Mouse (Mus musculus): ENCODE measurements at regions not wholly inside any gene's neighbourhood (a gene's known extent, or its start where the extent isn't known, plus 50 kb on each side); places are given as distances from the start of the nearest gene placed in this dataset.

- TF ChIP-seq CTCF (IDR thresholded peaks at IDR 0.05; ENCODE audit: borderline replicate concordance, extremely low read depth, insufficient read depth, insufficient read length) (no peak), POLR2A (IDR thresholded peaks at IDR 0.05; ENCODE audit: borderline replicate concordance, extremely low read depth, insufficient read depth, insufficient read length, poor library complexity, severe bottlenecking) (no peak)
These were observed 54.0 kb upstream of the Parp8 start for GRCm38 (mm10) chr13:117079316-117079715.
